Mouse (Mus musculus) cerebellum, adult 2 months (tissue): ENCODE data around the gene Jup.

Experiments used
- CTCF ChIP-seq: fragments of 200-500 bp; IDR thresholded peaks from 2 replicates; pipeline ENCODE4 v1.5.1; 2011; ENCODE audit warnings: low read depth, mild to moderate bottlenecking, control low read depth, low read length, moderate library complexity, borderline replicate concordance; ENCODE audit not compliant: insufficient read depth
- POLR2A ChIP-seq: fragments of 200-500 bp; IDR thresholded peaks from 2 replicates; pipeline ENCODE4 v1.6.1; 2011; ENCODE audit warnings: low read length, control low read depth, borderline replicate concordance; ENCODE audit not compliant: insufficient read depth

- TF ChIP-seq CTCF (no peak), POLR2A (no peak)
These were observed 2.4 kb upstream of the Jup start for GRCm38 (mm10) chr11:100399727-100400538.
